In the genomic region with DNA sequence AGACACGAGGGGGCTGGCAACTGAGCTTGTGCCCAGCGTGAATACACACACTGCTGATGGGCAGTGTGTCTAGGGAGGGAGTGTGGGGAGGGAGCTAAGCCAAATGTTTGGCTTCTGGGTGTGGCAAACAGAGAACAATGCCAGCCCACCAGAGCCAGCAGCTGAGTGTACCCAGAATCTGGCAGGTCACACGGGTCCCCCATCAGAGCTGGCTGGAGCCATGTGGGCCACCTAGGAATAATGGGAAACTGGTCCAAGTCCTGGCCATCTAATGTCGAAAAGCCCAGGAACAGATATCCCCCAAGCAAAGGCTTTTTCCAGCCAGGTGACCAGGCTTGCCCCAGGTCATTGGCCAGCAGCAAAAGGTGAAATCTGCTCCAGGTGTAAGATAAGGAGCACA, we compare ENCODE assay signal across 9 mouse cellular contexts. TPM values are rescaled to one million over a fixed set of nuclear protein-coding genes. Genes with fewer than 3 reads are reported as not detected.
A peak's percentile ranks its signal among the peaks of the same experiment; 100 is the strongest.
DNase-seq lines count a peak whose midpoint lies in the region; ATAC-seq and TF ChIP-seq lines count a peak whose summit lies in the region.
"Had no signal": no experiment of that assay in that cellular context is flagged by ENCODE, and none has a peak within 500 bp of the region (broad histone marks: within the 10 kb centered on the region; RNA-seq: fewer than 3 reads in every experiment).

No protein-coding gene starts in this region.

- no peak overlapping the region for H3K27ac ChIP-seq in heart, embryonic 12.5 days (ENCODE audit: poor library complexity, severe bottlenecking)
- H3K27ac ChIP-seq in lung, postnatal 0 days (ENCODE audit: low read length) = no peak overlapping the region
- H3K27ac ChIP-seq in neural tube, embryonic 13.5 days (replicated peaks) = peak overlapping the region; percentile 30; the same call in 1 of the 2 replicates
- H3K27ac ChIP-seq: hindbrain, embryonic 15.5 days had no signal

- TF ChIP-seq EP300 in lung, postnatal 0 days (IDR thresholded peaks at IDR 0.05) = no peak

- TF ChIP-seq CTCF in lung, postnatal 0 days (IDR thresholded peaks at IDR 0.05) = no peak

- WGBS in heart, embryonic 12.5 days = 65% methylated on average over 4 of the region's 4 CpGs
- WGBS in lung, postnatal 0 days = 39% methylated on average over 4 of the region's 4 CpGs
- 65% methylated on average over 4 of the region's 4 CpGs for WGBS in neural tube, embryonic 13.5 days

- no peak overlapping the region for H3K4me3 ChIP-seq in heart, embryonic 12.5 days
- H3K4me3 ChIP-seq in lung, postnatal 0 days (ENCODE audit: low read depth, low read length) = no peak overlapping the region
- no peak overlapping the region for H3K4me3 ChIP-seq in neural tube, embryonic 13.5 days
- H3K4me3 ChIP-seq: hindbrain, embryonic 15.5 days had no signal

- no peak for ATAC-seq in heart, embryonic 12.5 days (ENCODE audit: insufficient number of reproducible peaks, low FRiP score)
- ATAC-seq in lung, postnatal 0 days = no peak
- no peak for ATAC-seq in neural tube, embryonic 13.5 days (ENCODE audit: low read depth)

- H3K36me3 ChIP-seq in heart, embryonic 12.5 days = peaks cover 36% of the 10 kb centered on the region
- H3K36me3 ChIP-seq in lung, postnatal 0 days (ENCODE audit: insufficient read depth, low read length) = peaks cover 4% of the 10 kb centered on the region; the same call in 1 of the 2 replicates
- H3K36me3 ChIP-seq in neural tube, embryonic 13.5 days = peaks cover 35% of the 10 kb centered on the region

- no peaks in the 10 kb centered on the region for H3K27me3 ChIP-seq in heart, embryonic 12.5 days (replicated peaks)
- H3K27me3 ChIP-seq in lung, postnatal 0 days (replicated peaks; ENCODE audit: insufficient read depth, low read length) = no peaks in the 10 kb centered on the region
- H3K27me3 ChIP-seq in neural tube, embryonic 13.5 days = no peaks in the 10 kb centered on the region
- H3K27me3 ChIP-seq: hindbrain, embryonic 15.5 days had no signal

- H3K9me3 ChIP-seq in heart, embryonic 12.5 days (replicated peaks) = no peaks in the 10 kb centered on the region
- no peaks in the 10 kb centered on the region for H3K9me3 ChIP-seq in lung, postnatal 0 days (ENCODE audit: low read length)
- no peaks in the 10 kb centered on the region for H3K9me3 ChIP-seq in neural tube, embryonic 13.5 days
- H3K9me3 ChIP-seq: hindbrain, embryonic 15.5 days had no signal

- no peak overlapping the region for H3K4me2 ChIP-seq in heart, embryonic 12.5 days
- H3K4me2 ChIP-seq in lung, postnatal 0 days (replicated peaks; ENCODE audit: low read depth, low read length) = no peak overlapping the region
- no peak overlapping the region for H3K4me2 ChIP-seq in neural tube, embryonic 13.5 days
- H3K4me2 ChIP-seq: hindbrain, embryonic 15.5 days had no signal

- peak overlapping the region; percentile 92; the same call in 1 of the 2 replicates for H3K9ac ChIP-seq in heart, embryonic 12.5 days
- no peak overlapping the region for H3K9ac ChIP-seq in lung, postnatal 0 days (replicated peaks; ENCODE audit: low read depth)
- H3K9ac ChIP-seq in neural tube, embryonic 13.5 days = peak overlapping the region; percentile 26; the same call in 1 of the 2 replicates
- H3K9ac ChIP-seq: hindbrain, embryonic 15.5 days had no signal

- H3K4me1 ChIP-seq in heart, embryonic 12.5 days (replicated peaks) = peaks cover 44% of the 10 kb centered on the region
- peaks cover 6% of the 10 kb centered on the region for H3K4me1 ChIP-seq in lung, postnatal 0 days (ENCODE audit: insufficient read depth, low read depth, low read length)
- peaks cover 47% of the 10 kb centered on the region for H3K4me1 ChIP-seq in neural tube, embryonic 13.5 days (replicated peaks)

- DNase-seq in heart, adult 18-20 months = no peak
- DNase-seq in lung, postnatal 0 days (ENCODE audit: low spot score) = peak; percentile 27
- no peak for DNase-seq in lung, postnatal 25 days (ENCODE audit: low spot score)
- peak; percentile 83 for DNase-seq in cerebellum, adult 9-10 months
- DNase-seq in kidney, adult 9 months = no peak
- DNase-seq in thymus, postnatal 25 days = no peak

RNA-seq across cellular contexts. Expression of a gene that starts 3.3 kb away (rescaled TPM):
- polyA plus RNA-seq in heart, embryonic 12.5 days (2016; fragmentation: Nextera tagmentation; extraction: Ambion mirVana) = 117 and 130 TPM in 2 replicates
- 10 to 100 TPM; 34.6 to 42.9 TPM for total RNA-seq in heart, adult 18-20 months (2021)
- polyA plus RNA-seq in lung, postnatal 0 days (2015; fragmentation: Nextera tagmentation; extraction: Ambion mirVana) = 58.9 and 64.9 TPM in 2 replicates
- 131 and 147 TPM in 2 replicates for polyA plus RNA-seq in neural tube, embryonic 13.5 days (2015; fragmentation: Nextera tagmentation; extraction: Ambion mirVana)

RNA-seq across cellular contexts. Expression of a gene that starts 8.2 kb away (rescaled TPM):
- 32.7 and 33.6 TPM in 2 replicates for polyA plus RNA-seq in heart, embryonic 12.5 days (2016; fragmentation: Nextera tagmentation; extraction: Ambion mirVana)
- 10 to 100 TPM; 83.0 to 85.6 TPM for total RNA-seq in heart, adult 18-20 months (2021)
- 13.8 and 14.9 TPM in 2 replicates for polyA plus RNA-seq in lung, postnatal 0 days (2015; fragmentation: Nextera tagmentation; extraction: Ambion mirVana)
- 26.0 and 26.3 TPM in 2 replicates for polyA plus RNA-seq in neural tube, embryonic 13.5 days (2015; fragmentation: Nextera tagmentation; extraction: Ambion mirVana)

RNA-seq across cellular contexts. Expression of a gene that starts 36.2 kb away (rescaled TPM):
- polyA plus RNA-seq in heart, embryonic 12.5 days (2016; fragmentation: Nextera tagmentation; extraction: Ambion mirVana) = 21.9 and 22.2 TPM in 2 replicates
- total RNA-seq in heart, adult 18-20 months (2021) = 1 to 10 TPM; 6.4 to 7.8 TPM
- polyA plus RNA-seq in lung, postnatal 0 days (2015; fragmentation: Nextera tagmentation; extraction: Ambion mirVana) = 25.0 and 26.1 TPM in 2 replicates
- polyA plus RNA-seq in neural tube, embryonic 13.5 days (2015; fragmentation: Nextera tagmentation; extraction: Ambion mirVana) = 51.4 and 52.0 TPM in 2 replicates

RNA-seq across cellular contexts. Expression of a gene that starts 59.8 kb away (rescaled TPM):
- polyA plus RNA-seq in heart, embryonic 12.5 days (2016; fragmentation: Nextera tagmentation; extraction: Ambion mirVana) = 67.9 and 74.2 TPM in 2 replicates
- 100 to 1,000 TPM; 507 to 509 TPM for total RNA-seq in heart, adult 18-20 months (2021)
- 36.5 and 37.4 TPM in 2 replicates for polyA plus RNA-seq in lung, postnatal 0 days (2015; fragmentation: Nextera tagmentation; extraction: Ambion mirVana)
- polyA plus RNA-seq in neural tube, embryonic 13.5 days (2015; fragmentation: Nextera tagmentation; extraction: Ambion mirVana) = 22.2 and 23.0 TPM in 2 replicates

RNA-seq across cellular contexts. Expression of a gene that starts 60.0 kb away (rescaled TPM):
- 107 and 115 TPM in 2 replicates for polyA plus RNA-seq in heart, embryonic 12.5 days (2016; fragmentation: Nextera tagmentation; extraction: Ambion mirVana)
- total RNA-seq in heart, adult 18-20 months (2021) = 10 to 100 TPM; 81.6 to 96.7 TPM
- 88.0 and 93.3 TPM in 2 replicates for polyA plus RNA-seq in lung, postnatal 0 days (2015; fragmentation: Nextera tagmentation; extraction: Ambion mirVana)
- polyA plus RNA-seq in neural tube, embryonic 13.5 days (2015; fragmentation: Nextera tagmentation; extraction: Ambion mirVana) = 124 and 126 TPM in 2 replicates

Comparison
In these comparisons a context has a peak if more than half of its experiments do, and no peak if none do; other contexts are left out.
1. DNase-seq: peak in lung, postnatal 0 days (single experiment) and cerebellum, adult 9-10 months (single experiment); none in heart, adult 18-20 months (0 of 2), lung, postnatal 25 days (single experiment), kidney, adult 9 months (single experiment) and thymus, postnatal 25 days (single experiment).